Mouse (Mus musculus) adrenal gland, postnatal 14 days (tissue): ENCODE data around the gene Cdc42ep3. TPM values are rescaled to one million over a fixed set of nuclear protein-coding genes. Genes with fewer than 3 reads are reported as not detected.

Source experiments
- DNase-seq: peaks from one replicate; pipeline ENCODE4 v3.0.0; 2021; ENCODE audit warnings: mixed read lengths
- total RNA-seq: library from RNA; stranded (reverse); gene quantifications from 2 replicates; pipeline ENCODE4 v1.2.3, GENCODE M21; 2021

The Cdc42ep3 gene
- total RNA-seq, 1 experiment from 2014 or later: 17.2 TPM

DNA sequence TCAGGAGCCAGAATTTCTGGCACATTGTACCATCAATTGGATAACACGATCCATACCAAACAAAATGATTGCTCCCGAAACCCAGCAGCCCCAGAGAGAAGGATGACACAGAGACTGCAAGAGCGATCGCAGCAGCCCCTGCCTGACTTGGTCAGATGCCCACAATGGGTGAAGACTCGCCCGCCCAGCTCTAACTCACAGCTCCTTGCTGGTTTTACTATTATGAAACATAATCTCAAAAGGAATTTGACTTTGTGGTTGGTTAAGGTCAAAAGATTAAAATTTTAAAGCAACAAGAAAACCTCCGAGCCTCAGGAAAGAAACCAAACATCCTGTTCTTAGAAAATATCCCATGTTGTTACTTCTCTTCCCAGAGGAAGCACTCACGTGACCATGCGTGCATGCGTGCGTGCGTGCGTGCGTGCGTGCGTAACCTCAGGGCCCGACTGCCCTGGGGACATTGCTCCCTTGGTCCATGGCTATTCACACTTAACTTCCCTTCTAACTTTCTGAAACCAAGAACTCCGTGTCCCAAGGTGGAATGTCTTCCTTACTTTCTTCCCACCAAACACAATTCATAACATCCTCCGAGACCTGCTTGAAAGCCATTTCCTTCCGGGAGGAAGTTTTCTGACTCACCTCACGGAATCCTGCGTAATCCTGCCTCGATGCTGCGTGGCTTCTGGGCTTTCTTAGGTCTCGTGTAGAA lies 9.7 kb downstream of the Cdc42ep3 start:
- peak; percentile 42 for DNase-seq

- DNase-seq: no peak
Observed at GRCm38 (mm10) chr17:79343334-79343946, 11.5 kb downstream of the Cdc42ep3 start.

GRCm38 (mm10) chr17:79342639-79343333 lies 12.1 kb downstream of the Cdc42ep3 start:
- DNase-seq: no peak

DNA sequence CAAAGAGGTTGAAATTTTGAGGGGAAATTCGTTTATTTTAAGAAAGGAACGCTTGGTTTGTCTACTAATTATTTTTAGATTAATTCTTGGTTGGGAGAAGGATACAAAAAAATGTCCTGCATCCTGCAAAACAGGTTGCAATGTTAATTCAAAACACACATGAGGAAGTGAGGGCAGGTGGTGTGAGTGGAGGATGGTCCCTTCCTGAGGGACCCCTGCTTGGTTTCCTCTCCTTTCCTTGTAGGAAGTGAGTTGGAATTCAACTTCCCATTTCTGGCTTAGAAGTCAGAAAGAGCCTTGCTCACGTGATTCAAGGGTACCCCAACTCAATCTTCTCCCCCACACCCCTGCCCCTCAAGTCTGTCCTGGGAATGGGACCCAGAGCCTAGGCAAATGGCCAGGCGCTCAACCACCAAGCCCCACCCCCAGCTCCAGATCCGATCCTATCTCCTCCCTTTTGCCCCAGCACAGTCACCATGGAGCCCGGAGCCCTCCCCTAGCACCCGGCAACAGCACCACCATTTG lies 12.9 kb downstream of the Cdc42ep3 start:
- no peak for DNase-seq

DNA sequence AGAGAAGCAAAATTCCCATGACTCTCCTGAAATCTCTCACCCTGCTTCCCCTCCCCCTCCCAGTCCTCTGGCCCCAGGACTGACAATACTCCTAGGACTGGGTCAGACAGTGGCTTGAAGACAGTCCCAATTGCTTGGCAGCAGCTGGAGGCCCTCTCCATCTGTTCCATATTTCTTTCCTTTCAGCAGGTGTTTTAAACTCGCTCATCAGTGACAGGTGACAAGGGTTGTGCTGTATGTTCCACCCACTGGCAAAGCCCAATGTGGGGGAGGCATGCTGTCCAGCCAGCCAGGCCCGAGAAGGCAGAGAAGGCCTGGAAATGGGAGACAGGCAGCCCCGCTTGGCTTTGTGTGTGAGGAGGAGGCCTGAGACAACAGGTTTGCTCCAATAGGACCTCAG lies 17.4 kb downstream of the Cdc42ep3 start:
- no peak for DNase-seq

DNA sequence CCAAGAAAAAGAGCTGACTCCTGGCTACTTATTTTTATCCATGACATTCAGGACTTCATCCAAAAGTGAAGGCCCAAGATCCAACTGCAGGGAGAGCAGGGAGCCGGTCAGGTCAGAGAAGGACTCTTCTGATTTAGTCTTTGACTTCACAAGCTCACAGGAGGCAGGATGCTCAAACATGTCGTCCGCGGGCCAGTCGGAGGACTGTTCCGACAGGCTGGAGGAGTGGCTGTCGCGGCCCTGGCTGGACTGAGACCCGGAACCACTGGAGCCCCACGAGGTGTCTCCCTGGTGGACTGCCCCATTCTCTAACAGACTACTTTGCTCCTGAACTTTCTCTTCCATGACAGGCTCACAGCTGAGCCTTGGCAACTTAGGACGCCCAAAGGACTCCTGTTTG lies 20.2 kb downstream of the Cdc42ep3 start:
- DNase-seq: no peak

GRCm38 (mm10) chr17:79333650-79334049 lies 21.2 kb downstream of the Cdc42ep3 start:
- no peak for DNase-seq

- DNase-seq: no peak
Observed at GRCm38 (mm10) chr17:79332864-79333263, 22.0 kb downstream of the Cdc42ep3 start.

DNA sequence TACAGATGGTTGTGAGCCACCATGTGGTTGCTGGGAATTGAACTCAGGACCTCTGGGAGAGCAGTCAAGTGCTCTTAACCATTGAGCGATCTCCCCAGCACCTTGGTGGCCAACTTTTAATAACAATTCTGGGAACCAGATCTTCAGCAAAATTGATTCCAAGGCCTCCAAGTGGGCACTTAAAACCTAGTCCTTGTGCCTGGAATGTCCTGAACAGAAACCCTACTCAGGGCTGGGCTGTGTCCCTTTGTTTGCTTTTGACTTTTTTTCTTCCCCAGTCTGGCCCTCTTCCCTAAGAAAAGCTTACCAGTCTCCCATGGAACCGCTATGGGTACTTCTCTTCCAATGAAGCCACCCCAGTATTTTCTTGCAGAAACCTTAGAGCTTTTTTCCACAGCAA lies 24.5 kb downstream of the Cdc42ep3 start:
- no peak for DNase-seq

- DNase-seq: no peak
Observed at GRCm38 (mm10) chr17:79326868-79327376, 28.0 kb downstream of the Cdc42ep3 start.

- DNase-seq: no peak
Observed at GRCm38 (mm10) chr17:79317085-79317751, 37.7 kb downstream of the Cdc42ep3 start.

DNA sequence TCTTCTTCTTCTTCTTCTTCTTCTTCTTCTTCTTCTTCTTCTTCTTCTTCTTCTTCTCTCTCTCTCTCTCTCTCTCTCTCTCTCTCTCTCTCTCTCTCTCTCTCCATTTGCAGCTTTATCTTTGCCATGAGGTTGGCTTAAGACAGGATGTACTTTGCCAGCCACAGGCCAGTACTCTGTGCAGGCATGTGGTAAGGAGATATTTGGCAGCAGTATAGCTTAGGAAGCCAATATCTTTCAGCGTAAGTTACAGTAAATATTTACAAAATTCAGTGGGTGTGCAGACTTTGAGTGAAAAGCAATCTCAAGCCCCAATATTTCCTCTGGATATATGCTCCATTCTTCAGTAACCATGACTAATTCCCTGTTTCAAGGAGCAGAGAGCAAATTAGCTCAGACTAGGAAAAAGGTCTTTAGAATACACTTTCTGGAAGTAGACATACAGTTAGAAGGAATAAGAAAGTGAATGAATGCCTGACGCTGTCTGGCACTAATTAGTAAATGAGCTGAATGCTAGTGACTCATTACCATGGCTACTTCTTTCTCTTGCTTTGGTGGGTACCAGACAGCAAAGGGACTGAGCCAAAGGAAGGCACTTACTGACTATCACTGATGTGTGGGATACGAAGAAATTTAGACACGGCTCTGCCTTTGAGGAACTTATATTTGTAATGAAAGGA lies 39.3 kb downstream of the Cdc42ep3 start:
- no peak for DNase-seq

DNA sequence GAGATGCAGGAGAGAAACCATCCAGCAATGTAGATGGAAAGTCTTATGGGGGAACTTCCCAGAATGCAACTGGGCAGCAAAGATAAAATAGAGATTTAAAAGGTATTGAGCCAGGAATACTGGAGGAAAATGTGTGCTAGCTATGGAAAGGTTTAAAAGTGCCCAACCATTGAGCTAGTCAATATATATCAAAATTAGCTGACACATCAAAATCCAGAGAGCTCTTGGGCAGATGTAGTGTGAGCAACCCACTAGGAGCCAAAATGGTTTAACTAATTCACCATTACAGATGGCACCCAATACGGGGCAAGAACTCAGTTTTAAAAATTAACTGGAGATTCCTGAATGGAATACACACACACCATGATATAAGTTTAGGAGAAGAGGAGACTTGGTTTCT lies 44.4 kb downstream of the Cdc42ep3 start:
- DNase-seq: no peak

DNA sequence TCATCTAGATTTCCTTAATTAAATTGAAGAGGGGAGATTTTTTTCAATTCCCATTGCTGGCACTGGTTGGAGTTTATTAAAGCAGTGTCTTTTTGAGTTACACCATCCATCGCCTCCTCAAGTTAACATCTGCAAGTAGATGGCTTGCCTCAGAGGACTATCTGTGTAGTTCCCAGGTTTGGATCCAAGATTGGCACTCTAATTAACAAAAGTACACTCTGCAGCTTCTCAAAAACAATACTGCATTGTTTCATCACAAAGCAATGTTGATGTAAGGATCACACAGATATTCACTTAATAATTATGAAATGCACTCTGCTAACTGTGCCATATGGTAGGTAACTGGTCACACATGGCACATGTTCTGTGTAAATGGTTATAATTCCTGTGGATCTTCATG lies 45.4 kb downstream of the Cdc42ep3 start:
- no peak for DNase-seq

DNA sequence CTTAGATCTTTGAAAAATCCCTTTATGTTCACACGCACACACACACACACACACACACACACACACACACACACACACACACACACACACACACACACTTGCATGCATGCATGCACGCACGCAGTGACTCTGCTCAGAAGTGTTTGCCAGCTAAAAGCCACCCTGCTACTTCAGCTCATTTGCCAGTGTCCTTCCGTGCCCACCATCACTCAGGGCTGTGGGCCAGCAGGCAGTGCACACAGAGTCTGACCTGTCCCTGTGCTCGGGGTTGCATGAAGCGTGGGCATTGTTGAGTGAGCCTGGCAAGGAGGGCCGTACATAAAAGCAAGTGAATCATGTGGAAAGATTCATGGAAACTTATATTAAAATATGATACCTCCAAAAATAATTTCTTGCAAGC lies 49.2 kb downstream of the Cdc42ep3 start:
- no peak for DNase-seq

- no peak for DNase-seq
Observed at GRCm38 (mm10) chr17:79303744-79304497, 51.0 kb downstream of the Cdc42ep3 start.

DNA sequence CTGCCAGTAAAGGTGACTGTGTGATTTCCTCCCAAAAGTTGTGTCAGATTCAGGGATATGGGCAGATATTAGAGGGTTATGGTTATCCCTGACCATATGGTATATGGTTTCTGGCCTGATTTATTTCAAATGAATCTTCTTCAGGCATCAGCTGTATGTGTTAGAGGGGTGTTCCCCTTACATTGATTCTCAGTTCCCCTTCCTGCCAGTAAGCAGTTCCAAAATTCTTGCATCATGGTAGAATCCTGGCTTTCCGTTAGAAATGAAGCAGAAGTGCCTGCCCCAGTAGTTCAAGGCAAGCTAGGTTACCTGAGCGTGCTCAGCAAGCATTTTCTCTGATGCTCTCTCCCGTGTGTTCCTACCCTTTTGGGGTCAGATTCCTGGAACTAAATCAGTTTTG lies 51.7 kb downstream of the Cdc42ep3 start:
- no peak for DNase-seq

DNA sequence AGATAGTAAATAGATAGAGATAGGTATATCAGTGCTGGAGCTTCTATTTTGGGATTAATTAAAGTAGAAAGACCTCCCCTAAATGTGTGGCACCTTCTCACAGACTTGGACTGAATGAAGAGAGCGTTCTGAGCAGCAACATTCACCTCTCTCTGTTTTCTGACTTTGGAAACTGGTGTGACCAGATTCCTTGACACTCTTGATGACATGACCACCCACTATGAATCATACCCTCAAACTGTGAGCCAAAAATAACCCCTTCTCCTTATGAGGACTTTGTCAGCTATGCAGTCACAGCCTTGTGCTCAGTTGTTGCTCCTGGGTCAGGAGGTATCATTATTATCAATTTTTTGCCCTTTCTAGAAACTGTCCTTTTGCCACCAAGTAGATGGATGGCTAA lies 55.0 kb downstream of the Cdc42ep3 start:
- DNase-seq: no peak

- DNase-seq: no peak
Observed at GRCm38 (mm10) chr17:79298968-79299367, 55.9 kb downstream of the Cdc42ep3 start.

GRCm38 (mm10) chr17:79295926-79296325 lies 59.0 kb downstream of the Cdc42ep3 start:
- no peak for DNase-seq

- DNase-seq: no peak
Observed at GRCm38 (mm10) chr17:79291672-79292071, 63.2 kb downstream of the Cdc42ep3 start.
